ENCODE assay signal across 10 mouse cellular contexts in genomic region chr2:50810336-50811066, GRCm38 (mm10).
A peak's percentile ranks its signal among the peaks of the same experiment; 100 is the strongest.
DNase-seq lines count a peak whose midpoint lies in the region; ATAC-seq lines count a peak whose summit lies in the region.
"Had no signal": no experiment of that assay in that cellular context is flagged by ENCODE, and none has a peak within 500 bp of the region (broad histone marks: within the 10 kb centered on the region; RNA-seq: fewer than 3 reads in every experiment).

No protein-coding gene starts in this region.

- no peak overlapping the region for H3K9ac ChIP-seq in liver, embryonic 12.5 days
- H3K9ac ChIP-seq in embryonic facial prominence, embryonic 12.5 days: no peak overlapping the region
- H3K9ac ChIP-seq in hindbrain, embryonic 13.5 days: no peak overlapping the region
- H3K9ac ChIP-seq in neural tube, embryonic 11.5 days (ENCODE audit: low read length): no peak overlapping the region; the same call in 1 of the 2 replicates

- H3K4me2 ChIP-seq in liver, embryonic 12.5 days: no peak overlapping the region
- H3K4me2 ChIP-seq in embryonic facial prominence, embryonic 12.5 days (replicated peaks): no peak overlapping the region
- H3K4me2 ChIP-seq in hindbrain, embryonic 13.5 days: peak overlapping the region; percentile 20
- H3K4me2 ChIP-seq in neural tube, embryonic 11.5 days (ENCODE audit: low read depth): no peak overlapping the region

- no peaks in the 10 kb centered on the region for H3K4me1 ChIP-seq in liver, embryonic 12.5 days
- peaks cover 11% of the 10 kb centered on the region for H3K4me1 ChIP-seq in embryonic facial prominence, embryonic 12.5 days
- peaks cover 21% of the 10 kb centered on the region for H3K4me1 ChIP-seq in hindbrain, embryonic 13.5 days (replicated peaks)
- H3K4me1 ChIP-seq in neural tube, embryonic 11.5 days (ENCODE audit: control insufficient read depth, insufficient read depth, low read length): no peaks in the 10 kb centered on the region

- H3K27ac ChIP-seq in liver, embryonic 12.5 days: 0 out of 2 replicates have a peak overlapping the region, but pooled peaks have one; percentile 30
- H3K27ac ChIP-seq in embryonic facial prominence, embryonic 12.5 days: peak overlapping the region; percentile 54; the same call in 1 of the 2 replicates
- H3K27ac ChIP-seq in hindbrain, embryonic 13.5 days: peak overlapping the region; percentile 73
- H3K27ac ChIP-seq in neural tube, embryonic 11.5 days (ENCODE audit: low read depth, low read length): no peak overlapping the region

- WGBS in liver, embryonic 12.5 days (ENCODE audit: insufficient replicate concordance): 36% methylated on average over 5 of the region's 5 CpGs
- WGBS in embryonic facial prominence, embryonic 12.5 days: 11% methylated on average over 5 of the region's 5 CpGs
- WGBS in hindbrain, embryonic 13.5 days: 7% methylated on average over 5 of the region's 5 CpGs
- 23% methylated on average over 5 of the region's 5 CpGs for WGBS in neural tube, embryonic 11.5 days

- no peaks in the 10 kb centered on the region for H3K27me3 ChIP-seq in liver, embryonic 12.5 days (replicated peaks)
- H3K27me3 ChIP-seq in embryonic facial prominence, embryonic 12.5 days: no peaks in the 10 kb centered on the region
- no peaks in the 10 kb centered on the region for H3K27me3 ChIP-seq in hindbrain, embryonic 13.5 days
- H3K27me3 ChIP-seq in neural tube, embryonic 11.5 days (ENCODE audit: control insufficient read depth, insufficient read depth, low read length): no peaks in the 10 kb centered on the region

- H3K4me3 ChIP-seq in liver, embryonic 12.5 days: no peak overlapping the region
- H3K4me3 ChIP-seq in embryonic facial prominence, embryonic 12.5 days: no peak overlapping the region
- no peak overlapping the region for H3K4me3 ChIP-seq in hindbrain, embryonic 13.5 days
- no peak overlapping the region for H3K4me3 ChIP-seq in neural tube, embryonic 11.5 days (ENCODE audit: low read depth, low read length)

- no peak for ATAC-seq in liver, embryonic 12.5 days
- no peak for ATAC-seq in embryonic facial prominence, embryonic 12.5 days (ENCODE audit: insufficient number of reproducible peaks, insufficient read depth, low FRiP score, low TSS enrichment)
- ATAC-seq in hindbrain, embryonic 13.5 days (ENCODE audit: low FRiP score): 0 out of 2 replicates have a peak, but pooled peaks have one; percentile 46
- ATAC-seq in neural tube, embryonic 11.5 days (ENCODE audit: insufficient read depth, low FRiP score, low TSS enrichment): no peak
- ATAC-seq: inflammation-experienced regulatory T-cells, adult 6 months had no signal

- no peaks in the 10 kb centered on the region for H3K9me3 ChIP-seq in liver, embryonic 12.5 days (replicated peaks)
- no peaks in the 10 kb centered on the region for H3K9me3 ChIP-seq in embryonic facial prominence, embryonic 12.5 days
- H3K9me3 ChIP-seq in hindbrain, embryonic 13.5 days: no peaks in the 10 kb centered on the region
- no peaks in the 10 kb centered on the region for H3K9me3 ChIP-seq in neural tube, embryonic 11.5 days (ENCODE audit: control insufficient read depth, low read length)

- H3K36me3 ChIP-seq in liver, embryonic 12.5 days: no peaks in the 10 kb centered on the region
- no peaks in the 10 kb centered on the region for H3K36me3 ChIP-seq in embryonic facial prominence, embryonic 12.5 days
- no peaks in the 10 kb centered on the region for H3K36me3 ChIP-seq in hindbrain, embryonic 13.5 days
- H3K36me3 ChIP-seq in neural tube, embryonic 11.5 days (ENCODE audit: control insufficient read depth, insufficient read depth, low read length): no peaks in the 10 kb centered on the region

- DNase-seq in liver: no peak
- DNase-seq in neural tube, embryonic 11.5 days (ENCODE audit: low spot score): peak; percentile 41
- DNase-seq in natural killer cell, adult 2 months (ENCODE audit: low spot score in 2 of 2): no peak
- DNase-seq in gastrocnemius, adult 8-10 months (ENCODE audit: low spot score in 2 of 2): no peak
- DNase-seq: cerebellum, adult 9-10 months; thymus, postnatal 14 days had no signal
